Mouse (Mus musculus): ENCODE results near the gene Xpa. TPM values are rescaled to one million over a fixed set of nuclear protein-coding genes. Genes with fewer than 3 reads are reported as not detected.
"Not testable (repeated sequence)": the region's sequence is repeated elsewhere in the genome, so short reads cannot be mapped to it uniquely, and the experiment has no call there.

Xpa gene
- total RNA-seq (2022): 1 to 10 TPM; 4.9 to 8.6 (median 6.7) TPM

DNA sequence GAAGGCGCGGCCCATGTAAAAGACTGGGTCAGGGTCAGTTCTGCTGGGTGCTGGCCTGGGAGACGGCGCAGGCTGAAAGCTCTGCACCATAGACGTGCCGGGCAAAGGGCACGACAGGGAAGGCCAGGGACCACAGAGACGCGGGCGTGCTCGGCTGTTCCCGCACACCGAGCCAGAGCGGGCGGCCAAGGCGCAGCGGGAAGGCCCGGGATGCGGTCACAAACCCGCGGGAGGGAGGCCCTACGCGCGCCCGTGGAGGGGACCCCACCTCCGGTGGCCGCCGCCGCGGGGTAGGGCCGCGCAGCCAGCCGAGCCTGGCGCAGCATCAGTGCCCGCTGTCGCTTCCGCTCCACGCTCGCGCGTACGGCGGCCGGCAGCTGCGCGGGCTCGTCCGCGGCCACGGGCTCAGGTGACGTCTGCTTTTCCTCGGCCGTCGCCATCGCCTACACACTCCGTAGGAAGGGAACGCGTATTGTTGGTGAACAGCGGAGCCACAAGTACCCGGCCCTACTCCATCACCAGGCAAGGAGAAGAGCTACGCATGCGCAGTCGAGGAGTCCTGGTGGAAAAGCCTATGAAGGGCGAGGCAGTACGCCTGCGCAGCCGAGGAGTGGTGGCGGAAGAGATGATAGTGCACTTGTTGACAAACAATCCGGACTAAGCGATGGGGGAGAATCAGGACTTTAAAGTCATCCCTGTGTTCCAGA is at the start of gene Xpa:
Xpa (minus strand) TSS at position 531 of the 707 bp plus-strand sequence.
- DNase-seq (ENCODE audit: low spot score in 2 of 2): peak; percentile 90 to 93

DNA sequence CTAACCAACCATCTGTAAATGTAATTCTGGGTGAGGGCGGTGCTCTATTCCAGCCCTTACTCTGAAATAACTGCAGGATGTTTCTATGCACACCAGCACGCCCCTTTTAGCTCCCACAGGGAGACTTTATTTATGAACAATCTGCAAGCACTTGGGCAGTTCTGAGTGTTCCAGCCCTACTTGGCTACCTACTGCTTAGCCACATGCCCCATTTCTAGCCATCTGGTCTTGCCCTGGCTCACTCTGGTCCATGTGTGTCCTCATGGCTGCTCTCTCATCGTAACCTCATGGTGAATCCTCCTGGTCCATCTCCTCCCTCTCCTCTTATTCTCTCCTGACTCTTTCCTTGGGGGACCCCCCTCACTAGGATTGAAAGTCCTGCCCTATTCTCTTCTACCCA is 39.8 kb upstream of the Xpa start:
- DNase-seq (ENCODE audit: low spot score in 2 of 2): no peak

DNA sequence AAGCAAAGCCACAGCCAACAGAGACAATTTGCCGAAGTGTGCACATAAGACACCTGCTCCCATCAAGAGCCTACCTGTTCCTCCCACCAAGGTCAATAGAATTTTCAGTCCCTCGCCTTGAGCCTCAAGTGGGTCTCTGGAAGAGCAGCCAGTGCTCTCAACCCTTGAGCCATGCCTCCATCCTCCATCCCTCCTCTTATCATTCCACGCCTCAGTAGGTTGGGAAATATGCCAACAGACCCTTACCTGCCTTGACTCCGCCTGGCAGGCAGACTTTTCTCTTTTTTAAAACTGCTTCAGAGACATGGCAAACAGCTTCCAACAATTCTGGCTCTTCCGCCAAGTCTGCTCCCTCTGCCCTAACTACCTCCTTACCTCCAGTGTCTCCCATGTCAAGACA is 38.6 kb upstream of the Xpa start:
- DNase-seq (ENCODE audit: low spot score in 2 of 2): no peak

DNA sequence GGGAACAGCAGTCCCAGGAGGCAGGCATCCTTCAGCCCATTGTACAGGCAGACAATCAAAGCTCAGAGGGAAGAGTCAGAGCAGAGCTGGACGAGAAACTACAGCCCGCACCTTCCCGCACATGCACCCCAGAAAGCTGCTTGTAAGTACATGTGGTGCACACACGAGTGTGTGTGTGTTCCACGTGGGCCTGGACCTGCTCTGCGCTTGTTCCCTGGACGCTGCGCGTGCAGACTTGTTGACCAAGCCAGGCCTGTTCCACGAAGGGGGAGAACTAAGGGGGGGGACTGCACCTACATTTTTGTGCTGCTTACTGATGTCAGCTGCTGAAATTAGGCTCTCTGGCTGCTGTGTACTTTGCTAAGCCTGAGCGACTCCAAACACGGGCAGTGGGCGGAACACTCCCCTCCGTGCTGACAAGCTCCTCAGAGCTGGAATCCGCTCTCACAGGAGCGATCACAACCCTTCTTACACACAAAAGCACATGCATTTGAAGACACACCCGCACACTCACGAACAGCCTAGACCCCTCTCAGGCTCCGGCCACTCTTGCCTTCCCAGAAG is 30.9 kb upstream of the Xpa start:
- no peak for DNase-seq (ENCODE audit: low spot score in 2 of 2)

DNA sequence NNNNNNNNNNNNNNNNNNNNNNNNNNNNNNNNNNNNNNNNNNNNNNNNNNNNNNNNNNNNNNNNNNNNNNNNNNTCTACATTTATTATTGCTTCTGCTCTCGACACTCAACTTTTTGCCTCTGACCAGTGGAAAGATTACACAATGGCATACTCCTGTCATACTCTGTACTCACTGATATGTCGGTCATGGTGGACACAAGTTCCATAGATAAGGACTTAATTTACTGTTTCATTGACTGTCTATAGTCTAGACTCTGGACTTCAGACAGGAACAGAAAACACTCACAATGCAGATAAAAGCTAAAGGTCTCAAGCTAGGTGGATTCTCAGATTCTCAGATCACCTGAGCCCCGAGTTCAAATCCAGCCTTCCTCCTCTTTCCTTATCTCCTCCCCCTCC is 25.0 kb upstream of the Xpa start:
- DNase-seq (ENCODE audit: low spot score in 2 of 2): no peak

DNA sequence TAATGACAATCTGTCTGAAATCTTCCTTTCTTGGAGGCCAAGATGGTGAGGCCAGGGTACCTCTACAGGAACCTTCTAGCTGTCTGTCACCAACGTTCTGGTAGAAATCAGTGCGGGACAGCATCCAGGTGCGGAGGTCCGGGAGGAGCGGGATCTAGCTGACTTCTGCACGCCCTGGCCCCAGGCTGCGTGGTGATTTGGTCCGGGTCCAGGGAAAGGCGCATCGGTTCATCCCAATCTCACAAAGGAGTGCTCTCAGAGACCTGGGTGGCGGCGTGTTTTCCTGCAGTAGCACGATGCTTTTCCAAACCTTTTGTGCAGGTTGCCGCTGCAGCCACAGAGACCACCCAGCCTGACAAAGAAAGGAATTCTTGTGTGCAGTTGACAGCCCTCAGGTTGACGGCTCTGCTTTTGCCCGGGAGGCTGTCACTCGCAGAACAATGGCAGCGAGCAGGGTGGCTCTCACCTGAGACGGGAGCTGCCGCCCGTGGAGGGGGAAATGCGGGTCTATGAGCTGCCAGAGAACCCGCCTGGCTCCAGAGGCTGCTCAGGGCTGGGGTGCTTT is 6.5 kb upstream of the Xpa start:
- no peak for DNase-seq (ENCODE audit: low spot score in 2 of 2)

DNA sequence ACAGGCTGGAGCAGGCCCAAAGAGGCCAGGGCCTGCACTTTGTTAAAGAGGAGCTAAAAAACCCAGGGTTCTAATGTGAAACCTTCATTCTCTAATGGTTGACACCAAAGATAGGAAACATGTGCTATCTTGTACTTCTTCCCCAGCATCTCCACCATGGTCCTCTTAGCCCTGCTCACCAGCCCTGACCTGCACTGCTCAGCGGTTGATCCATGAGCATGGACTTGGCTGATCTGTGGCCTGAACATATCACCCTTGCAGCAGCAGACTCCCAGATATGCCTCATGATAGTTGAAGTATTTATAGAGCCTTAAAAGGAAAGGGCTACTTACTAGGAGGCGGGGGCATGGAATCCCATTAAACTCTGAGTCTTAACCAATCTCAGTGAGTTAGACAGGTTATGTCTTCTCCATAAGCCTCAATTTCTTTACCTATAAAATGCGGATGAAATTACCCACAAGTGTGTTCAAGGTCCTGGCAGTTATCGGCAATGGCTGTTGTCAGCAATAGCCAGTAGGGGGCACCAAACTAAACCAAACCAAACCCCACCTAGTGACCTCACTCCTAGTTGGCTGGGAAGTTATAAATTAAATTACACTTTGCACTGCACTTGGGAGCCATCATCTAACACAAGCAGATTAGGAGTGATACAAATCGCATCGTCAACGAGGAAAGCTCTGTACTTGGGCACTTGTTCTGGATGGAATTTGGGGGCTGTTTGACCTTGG is 5.9 kb upstream of the Xpa start:
- peak; percentile 9 to 33 for DNase-seq (ENCODE audit: low spot score in 2 of 2)

DNA sequence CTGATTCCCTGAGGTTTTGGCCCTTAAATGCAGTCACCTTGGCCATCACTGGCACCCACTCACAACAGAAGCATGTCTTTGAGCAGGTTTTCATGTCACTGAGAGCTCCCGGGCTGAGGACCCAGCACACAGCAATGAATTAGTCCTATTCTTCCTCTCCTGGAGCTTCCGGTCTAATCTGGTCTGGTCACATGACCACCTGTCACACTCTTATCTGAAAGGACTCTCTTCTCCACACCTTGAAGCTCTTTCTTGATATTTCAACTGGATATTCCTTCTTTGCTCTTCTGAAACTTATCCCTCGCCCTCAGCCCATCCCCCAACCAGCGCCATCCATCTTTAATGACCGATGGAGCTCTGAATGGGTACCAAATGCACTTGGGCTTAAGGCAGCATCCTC is 2.0 kb upstream of the Xpa start:
- DNase-seq (ENCODE audit: low spot score in 2 of 2): no peak

DNA sequence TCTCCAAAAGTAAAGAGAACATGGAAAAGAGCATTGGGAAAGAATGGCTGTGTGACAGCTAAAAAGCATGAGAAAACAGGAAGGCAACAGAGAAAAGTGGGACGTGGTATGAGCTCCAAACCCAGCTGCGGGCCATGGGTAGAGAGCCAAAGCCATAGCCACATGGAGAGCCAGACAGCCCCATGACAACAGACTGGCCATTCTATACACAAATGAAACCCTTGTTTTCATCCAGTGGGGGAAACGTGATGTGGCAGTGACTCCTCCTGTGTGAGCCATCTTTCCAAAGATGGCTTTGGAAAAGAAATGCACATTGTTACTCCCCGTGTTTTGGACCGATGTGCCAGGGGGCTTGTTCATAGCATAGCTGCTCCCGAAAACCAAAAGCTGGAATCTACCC is 402 bp upstream of the Xpa start:
- DNase-seq (ENCODE audit: low spot score in 2 of 2): no peak

DNA sequence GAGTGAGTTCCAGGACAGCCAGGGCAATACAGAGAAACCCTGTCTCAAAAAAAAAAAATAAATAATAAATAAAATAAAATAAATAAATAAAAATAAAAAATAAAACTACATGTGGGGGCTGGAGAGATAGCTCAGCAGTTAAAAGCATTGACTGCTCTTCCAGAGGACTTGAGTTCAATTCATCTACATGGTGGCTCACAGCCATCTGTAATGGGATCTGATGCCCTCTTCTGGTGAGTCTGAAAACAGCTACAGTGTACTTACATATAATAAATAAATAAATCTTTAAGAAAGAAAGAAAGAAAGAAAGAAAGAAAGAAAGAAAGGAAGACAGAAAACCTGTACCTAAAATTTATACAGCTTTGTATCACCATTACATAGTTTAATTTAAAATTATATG is 4.1 kb downstream of the Xpa start:
- DNase-seq (ENCODE audit: low spot score in 2 of 2): not testable (repeated sequence)

DNA sequence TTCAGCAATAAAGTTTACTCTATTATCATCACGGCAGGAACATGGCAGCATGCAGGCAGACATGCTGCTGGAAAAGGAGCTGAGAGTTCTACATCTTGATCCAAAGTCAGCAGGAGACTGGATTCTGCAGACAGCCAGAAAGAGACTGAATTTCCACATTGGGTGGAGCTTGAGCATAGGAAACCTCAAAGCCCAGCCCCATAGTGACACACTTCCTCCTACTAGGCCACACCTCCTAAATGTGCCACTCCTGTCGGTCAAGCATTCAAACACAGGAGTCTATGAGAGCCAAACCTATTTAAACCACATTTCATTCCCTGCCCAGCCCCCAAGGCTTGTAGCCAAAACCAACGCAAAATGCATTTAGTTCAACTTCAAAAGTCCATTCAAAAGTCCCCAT is 9.6 kb downstream of the Xpa start:
- DNase-seq (ENCODE audit: low spot score in 2 of 2): no peak

DNA sequence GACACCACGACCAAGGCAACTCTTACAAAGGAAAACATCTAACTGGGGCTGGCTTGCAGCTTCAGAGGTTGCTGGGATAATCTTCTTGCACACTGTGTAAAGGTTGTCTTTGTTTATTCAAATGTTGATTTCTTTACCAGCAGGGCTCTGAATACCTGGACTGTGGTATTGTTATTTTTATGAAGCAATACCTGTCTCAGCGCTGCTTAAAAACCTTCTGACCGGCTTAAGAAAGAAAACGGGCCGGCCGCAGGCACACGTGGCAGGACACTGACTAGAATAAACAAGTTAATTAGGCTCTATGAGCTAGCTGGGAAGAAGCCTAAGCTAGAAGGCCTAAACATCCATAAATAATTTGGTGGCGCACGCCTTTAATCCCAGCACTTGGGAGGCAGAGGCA is 10.2 kb downstream of the Xpa start:
- no peak for DNase-seq (ENCODE audit: low spot score in 2 of 2)

DNA sequence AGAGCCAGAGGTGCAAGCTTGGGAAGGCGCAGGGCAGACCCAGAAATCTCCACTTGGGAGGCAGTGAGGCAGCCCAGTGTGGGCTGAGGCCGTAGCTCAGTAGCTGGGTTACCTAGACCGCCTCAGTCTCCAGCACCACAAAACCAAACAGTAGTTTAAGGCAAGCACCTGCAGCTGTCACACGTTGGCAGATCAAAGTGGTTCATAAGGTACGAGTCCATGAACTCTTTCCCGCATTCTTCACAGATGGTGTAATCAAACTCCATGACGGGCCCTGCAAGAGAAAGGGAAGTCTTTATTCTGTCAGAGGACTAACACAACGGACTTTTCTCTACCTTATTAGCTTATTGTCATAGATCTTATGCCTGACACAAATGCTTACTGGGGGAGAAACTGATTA is 10.7 kb downstream of the Xpa start:
- no peak for DNase-seq (ENCODE audit: low spot score in 2 of 2)

DNA sequence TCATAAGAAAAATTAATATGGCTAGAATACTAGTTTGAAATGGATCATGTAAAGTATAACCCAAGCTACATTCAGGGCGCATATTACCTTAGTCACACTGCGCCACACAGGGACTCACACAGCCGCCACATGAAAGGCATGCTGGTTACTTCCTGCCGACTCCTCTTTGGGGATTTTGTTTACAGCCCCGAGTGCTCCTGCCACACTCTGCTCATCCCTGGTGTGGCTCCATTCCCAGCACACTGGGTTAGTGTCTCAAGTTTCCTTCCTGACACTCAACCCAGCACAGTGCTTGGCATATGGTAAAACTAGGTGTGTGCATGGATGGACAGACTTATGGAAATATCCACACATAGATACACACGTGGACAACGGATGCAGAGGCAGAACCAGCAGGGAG is 13.9 kb downstream of the Xpa start:
- peak; percentile 45 to 53 for DNase-seq (ENCODE audit: low spot score in 2 of 2)

DNA sequence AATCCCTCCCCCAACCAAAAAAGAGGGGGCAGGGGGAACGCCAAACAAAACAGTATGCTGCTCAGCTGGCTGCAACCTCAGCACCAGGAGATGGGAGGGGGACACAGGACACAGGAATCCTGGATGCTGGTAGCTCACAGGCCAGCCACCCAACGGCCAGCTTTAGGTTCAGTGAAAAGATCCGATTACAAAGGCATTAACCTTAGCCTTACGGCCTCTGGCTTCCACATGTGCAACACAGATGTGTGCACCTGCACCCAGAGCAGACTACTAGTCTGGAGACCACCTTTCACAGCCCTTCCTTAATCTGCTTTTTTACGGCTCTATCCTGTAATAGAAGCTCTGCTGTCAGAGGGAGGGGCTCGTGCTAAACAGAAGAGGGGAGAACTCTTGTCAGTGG is 14.9 kb downstream of the Xpa start:
- no peak for DNase-seq (ENCODE audit: low spot score in 2 of 2)

DNA sequence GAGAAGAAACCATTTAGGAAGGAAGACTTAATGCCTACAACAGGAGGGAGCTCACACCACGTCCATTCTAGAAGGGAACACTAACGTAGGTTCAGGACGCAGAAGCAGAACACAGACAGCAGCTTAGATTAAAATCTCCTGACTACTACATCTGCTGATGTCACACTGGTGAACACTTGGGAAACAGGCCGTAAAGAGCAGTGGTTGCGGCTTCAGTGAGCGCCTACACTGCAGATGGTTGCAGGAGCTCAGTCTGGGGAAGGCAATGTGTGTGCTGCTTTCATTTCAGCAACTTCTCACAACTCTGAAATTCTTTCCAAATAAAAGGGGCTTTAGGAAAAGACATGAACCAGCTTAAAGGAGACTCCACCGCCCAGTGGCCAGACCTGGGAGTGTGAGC is 18.6 kb downstream of the Xpa start:
- DNase-seq (ENCODE audit: low spot score in 2 of 2): no peak

DNA sequence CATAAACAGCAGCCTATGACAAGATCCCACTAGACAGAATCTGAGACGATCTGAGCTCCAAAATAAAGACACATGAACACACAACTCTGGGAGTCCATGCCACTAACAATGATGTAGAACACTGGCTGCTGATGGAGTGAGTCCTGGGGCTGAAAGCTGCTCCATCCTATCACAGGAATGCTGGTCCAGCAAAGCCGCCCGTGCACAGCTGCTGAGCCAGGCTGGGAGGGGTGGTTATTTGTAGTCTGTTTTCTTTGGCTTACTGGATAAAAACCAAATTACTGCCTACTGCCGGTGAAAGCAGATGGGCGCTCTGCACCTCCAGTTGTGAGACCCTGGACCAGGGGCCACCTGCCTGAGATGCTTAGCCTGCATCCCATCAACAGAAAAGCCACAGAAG is 19.1 kb downstream of the Xpa start:
- DNase-seq (ENCODE audit: low spot score in 2 of 2): no peak

DNA sequence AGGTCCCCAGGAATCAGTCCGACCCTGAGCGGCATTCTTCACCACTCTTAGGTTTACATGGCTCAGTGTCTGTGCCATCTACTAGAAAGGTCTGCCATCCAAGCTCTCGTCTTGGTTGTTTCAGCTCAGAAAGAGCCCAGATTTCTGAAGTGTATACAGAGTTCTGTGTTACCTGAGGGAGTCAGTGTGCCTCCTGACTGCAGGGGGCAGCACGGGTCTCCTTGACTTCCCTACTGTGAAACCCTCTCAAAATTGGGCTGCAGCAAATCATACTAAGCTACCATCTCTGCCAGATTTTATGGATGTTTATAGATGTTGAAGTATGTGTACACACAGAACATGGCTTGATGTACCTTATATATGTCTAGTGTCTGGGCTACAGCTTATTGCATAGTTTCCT is 19.8 kb downstream of the Xpa start:
- DNase-seq (ENCODE audit: low spot score in 2 of 2): no peak

DNA sequence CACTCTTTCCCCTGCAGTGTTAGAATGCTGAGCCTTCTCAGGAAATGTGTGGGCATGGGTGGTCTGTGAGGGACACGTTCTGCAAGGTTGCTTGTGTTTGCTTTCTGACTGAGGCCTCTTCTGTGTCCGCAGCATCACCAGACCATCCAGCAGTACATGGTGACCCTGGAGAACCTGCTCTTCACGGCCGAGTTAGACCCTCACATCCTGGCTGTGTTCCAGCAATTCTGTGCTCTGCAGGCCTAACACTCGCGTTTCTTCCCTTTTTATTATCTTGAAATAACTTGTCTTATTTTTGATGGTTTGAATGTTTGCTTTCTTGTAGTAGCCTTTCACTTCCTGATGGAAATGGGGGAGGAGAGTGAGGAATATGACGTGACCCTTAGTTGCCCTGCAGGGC is 24.4 kb downstream of the Xpa start:
- no peak for DNase-seq (ENCODE audit: low spot score in 2 of 2)

DNA sequence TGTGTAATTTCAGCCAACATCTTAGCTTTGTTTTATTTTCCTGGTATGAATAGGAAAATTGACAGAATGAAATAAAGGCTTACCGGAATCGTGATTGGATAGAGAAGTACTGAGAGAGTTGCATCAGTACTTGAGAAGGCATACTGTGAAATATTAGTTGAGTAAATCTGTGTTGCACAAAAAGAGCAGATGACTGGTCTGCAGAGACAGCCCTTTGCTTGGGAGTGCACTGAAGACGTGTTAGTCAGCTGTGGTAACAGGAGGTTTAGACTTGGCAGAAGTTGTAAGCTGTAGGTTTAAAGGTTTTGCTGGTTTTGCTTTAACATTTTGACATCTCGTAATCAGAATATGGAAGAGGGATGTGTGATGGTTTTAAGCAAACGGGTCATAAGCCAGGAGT is 30.3 kb downstream of the Xpa start:
- DNase-seq (ENCODE audit: low spot score in 2 of 2): no peak

DNA sequence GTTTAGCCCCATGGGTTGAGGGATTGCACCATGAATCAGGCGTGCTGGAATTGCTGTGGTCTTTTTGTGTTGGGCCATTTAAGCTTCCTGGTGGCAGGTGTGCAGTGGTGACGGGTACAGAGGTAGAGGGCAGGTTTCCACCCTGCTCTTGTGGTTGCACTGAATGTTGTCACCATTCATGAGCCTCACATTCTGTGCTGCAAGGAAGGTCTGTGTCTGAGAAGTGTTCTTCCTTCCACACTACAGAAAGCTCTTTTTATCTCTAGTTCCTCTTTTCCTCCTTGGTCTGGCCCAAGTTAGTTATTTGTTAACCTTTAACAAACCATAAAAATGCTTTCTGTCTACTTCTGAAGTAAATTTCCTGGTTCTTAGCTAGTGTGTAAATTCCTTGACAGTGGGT is 32.1 kb downstream of the Xpa start:
- no peak for DNase-seq (ENCODE audit: low spot score in 2 of 2)

DNA sequence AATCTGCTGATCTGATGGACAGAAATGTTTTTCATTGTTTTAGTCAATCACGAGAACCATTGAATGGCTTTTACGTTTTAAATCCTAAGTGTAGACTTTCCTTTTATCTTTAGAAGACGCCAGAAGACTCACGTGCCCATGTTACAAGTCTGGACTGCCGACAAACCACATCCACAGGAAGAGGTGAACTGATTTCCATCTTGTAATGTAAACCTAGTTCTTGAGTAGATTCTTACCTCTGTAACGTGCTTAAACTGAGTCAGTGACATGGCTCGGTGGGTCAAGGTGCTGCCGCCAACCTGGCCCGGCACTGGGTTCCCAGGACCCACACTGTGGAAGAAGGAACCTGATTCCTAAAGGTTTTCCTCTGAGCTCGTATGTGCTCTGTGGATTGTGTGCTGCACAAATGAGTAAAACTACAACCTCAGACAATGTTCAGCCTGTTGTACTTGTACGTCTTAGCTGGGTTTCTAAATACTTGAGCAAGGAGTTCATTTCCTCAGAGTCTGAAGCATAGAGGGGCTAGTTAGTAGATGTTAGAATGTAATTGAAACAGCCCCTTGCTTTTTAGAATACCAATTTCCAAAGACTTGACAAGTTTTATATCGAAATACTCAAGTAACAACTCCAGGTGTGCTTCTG is 44.1 kb downstream of the Xpa start:
- DNase-seq (ENCODE audit: low spot score in 2 of 2): no peak

All from gastrocnemius, adult 8-10 months (tissue).